Mouse (Mus musculus): ENCODE results near the gene Ndel1. TPM values are rescaled to one million over a fixed set of nuclear protein-coding genes. Genes with fewer than 3 reads are reported as not detected.

Ndel1 gene
- polyA plus RNA-seq, 1 experiment from 2014 or later: 73.5 TPM

- Histone ChIP-seq H3K4me2 (ENCODE audit: low read depth, low read length) (no peak overlapping the region), H3K4me1 (replicated peaks; ENCODE audit: control insufficient read depth, insufficient read depth, low read length) (no peaks in the 10 kb centered on the region), H3K9ac (ENCODE audit: low read length) (no peak overlapping the region), H3K36me3 (ENCODE audit: control insufficient read depth, insufficient read depth, low read length) (no peaks in the 10 kb centered on the region), H3K27ac (ENCODE audit: low read length) (no peak overlapping the region), H3K9me3 (ENCODE audit: control insufficient read depth, low read length) (no peaks in the 10 kb centered on the region), H3K27me3 (ENCODE audit: control insufficient read depth, insufficient read depth, low read depth, low read length) (no peaks in the 10 kb centered on the region), H3K4me3 (ENCODE audit: low read length) (no peak overlapping the region)
- 74% methylated on average over 5 of the region's 5 CpGs for WGBS
- ATAC-seq (ENCODE audit: low read depth): no peak
Measured at GRCm38 (mm10) chr11:68886091-68886490, 14.4 kb upstream of the Ndel1 start.

- no peak for ATAC-seq (ENCODE audit: low read depth)
- H3K4me2 ChIP-seq (ENCODE audit: low read depth, low read length): no peak overlapping the region
- H3K27ac ChIP-seq (ENCODE audit: low read length): no peak overlapping the region
- no peak overlapping the region for H3K4me3 ChIP-seq (ENCODE audit: low read length)
- H3K9me3 ChIP-seq (ENCODE audit: control insufficient read depth, low read length): no peaks in the 10 kb centered on the region
- WGBS: 64% methylated on average over 5 of the region's 5 CpGs
- H3K9ac ChIP-seq (ENCODE audit: low read length): no peak overlapping the region
- no peaks in the 10 kb centered on the region for H3K36me3 ChIP-seq (ENCODE audit: control insufficient read depth, insufficient read depth, low read length)
- no peaks in the 10 kb centered on the region for H3K4me1 ChIP-seq (replicated peaks; ENCODE audit: control insufficient read depth, insufficient read depth, low read length)
- no peaks in the 10 kb centered on the region for H3K27me3 ChIP-seq (ENCODE audit: control insufficient read depth, insufficient read depth, low read depth, low read length)
Measured at GRCm38 (mm10) chr11:68884368-68884767, 12.7 kb upstream of the Ndel1 start.

- Histone ChIP-seq H3K27me3 (ENCODE audit: control insufficient read depth, insufficient read depth, low read depth, low read length) (no peaks in the 10 kb centered on the region), H3K4me2 (ENCODE audit: low read depth, low read length) (no peak overlapping the region), H3K27ac (ENCODE audit: low read length) (no peak overlapping the region), H3K36me3 (ENCODE audit: control insufficient read depth, insufficient read depth, low read length) (no peaks in the 10 kb centered on the region), H3K9ac (ENCODE audit: low read length) (no peak overlapping the region), H3K9me3 (ENCODE audit: control insufficient read depth, low read length) (no peaks in the 10 kb centered on the region), H3K4me3 (ENCODE audit: low read length) (no peak overlapping the region), H3K4me1 (replicated peaks; ENCODE audit: control insufficient read depth, insufficient read depth, low read length) (no peaks in the 10 kb centered on the region)
- no peak for ATAC-seq (ENCODE audit: low read depth)
- WGBS: 82% methylated on average over 2 of the region's 2 CpGs
Measured at GRCm38 (mm10) chr11:68883843-68884242, 12.2 kb upstream of the Ndel1 start.

GRCm38 (mm10) chr11:68882107-68882506 lies 10.4 kb upstream of the Ndel1 start:
- Histone ChIP-seq H3K4me1 (replicated peaks; ENCODE audit: control insufficient read depth, insufficient read depth, low read length) (no peaks in the 10 kb centered on the region), H3K4me2 (ENCODE audit: low read depth, low read length) (no peak overlapping the region), H3K27ac (ENCODE audit: low read length) (no peak overlapping the region), H3K9me3 (ENCODE audit: control insufficient read depth, low read length) (no peaks in the 10 kb centered on the region), H3K4me3 (ENCODE audit: low read length) (no peak overlapping the region), H3K36me3 (ENCODE audit: control insufficient read depth, insufficient read depth, low read length) (no peaks in the 10 kb centered on the region), H3K27me3 (ENCODE audit: control insufficient read depth, insufficient read depth, low read depth, low read length) (no peaks in the 10 kb centered on the region), H3K9ac (ENCODE audit: low read length) (no peak overlapping the region)
- no peak for ATAC-seq (ENCODE audit: low read depth)
- 14% methylated on average over 14 of the region's 14 CpGs for WGBS

GRCm38 (mm10) chr11:68878811-68879210 lies 7.2 kb upstream of the Ndel1 start:
- WGBS: 68% methylated on average over 5 of the region's 5 CpGs
- Histone ChIP-seq H3K27me3 (ENCODE audit: control insufficient read depth, insufficient read depth, low read depth, low read length) (no peaks in the 10 kb centered on the region), H3K4me2 (ENCODE audit: low read depth, low read length) (no peak overlapping the region), H3K27ac (ENCODE audit: low read length) (no peak overlapping the region), H3K36me3 (ENCODE audit: control insufficient read depth, insufficient read depth, low read length) (no peaks in the 10 kb centered on the region), H3K4me1 (replicated peaks; ENCODE audit: control insufficient read depth, insufficient read depth, low read length) (peaks cover 3% of the 10 kb centered on the region; the same call in 1 of the 2 replicates), H3K4me3 (ENCODE audit: low read length) (no peak overlapping the region), H3K9me3 (ENCODE audit: control insufficient read depth, low read length) (no peaks in the 10 kb centered on the region), H3K9ac (ENCODE audit: low read length) (no peak overlapping the region)
- no peak for ATAC-seq (ENCODE audit: low read depth)

GRCm38 (mm10) chr11:68874841-68875240 lies 3.2 kb upstream of the Ndel1 start:
- Histone ChIP-seq H3K4me2 (ENCODE audit: low read depth, low read length) (no peak overlapping the region), H3K36me3 (ENCODE audit: control insufficient read depth, insufficient read depth, low read length) (no peaks in the 10 kb centered on the region), H3K9ac (ENCODE audit: low read length) (no peak overlapping the region), H3K27me3 (ENCODE audit: control insufficient read depth, insufficient read depth, low read depth, low read length) (no peaks in the 10 kb centered on the region), H3K9me3 (ENCODE audit: control insufficient read depth, low read length) (no peaks in the 10 kb centered on the region), H3K27ac (ENCODE audit: low read length) (no peak overlapping the region), H3K4me1 (replicated peaks; ENCODE audit: control insufficient read depth, insufficient read depth, low read length) (peaks cover 10% of the 10 kb centered on the region), H3K4me3 (ENCODE audit: low read length) (no peak overlapping the region)
- no peak for ATAC-seq (ENCODE audit: low read depth)
- WGBS: 2% methylated on average over 2 of the region's 2 CpGs

GRCm38 (mm10) chr11:68871277-68871676 lies 381 bp downstream of the Ndel1 start:
- Histone ChIP-seq H3K27me3 (ENCODE audit: control insufficient read depth, insufficient read depth, low read depth, low read length) (no peaks in the 10 kb centered on the region), H3K4me3 (ENCODE audit: low read length) (no peak overlapping the region), H3K36me3 (ENCODE audit: control insufficient read depth, insufficient read depth, low read length) (no peaks in the 10 kb centered on the region), H3K4me1 (replicated peaks; ENCODE audit: control insufficient read depth, insufficient read depth, low read length) (peaks cover 16% of the 10 kb centered on the region), H3K4me2 (ENCODE audit: low read depth, low read length) (no peak overlapping the region), H3K9me3 (ENCODE audit: control insufficient read depth, low read length) (no peaks in the 10 kb centered on the region), H3K27ac (ENCODE audit: low read length) (peak overlapping the region; percentile 75), H3K9ac (ENCODE audit: low read length) (no peak overlapping the region)
- ATAC-seq (ENCODE audit: low read depth): no peak
- 78% methylated on average over 9 of the region's 9 CpGs for WGBS

- Histone ChIP-seq H3K27me3 (ENCODE audit: control insufficient read depth, insufficient read depth, low read depth, low read length) (no peaks in the 10 kb centered on the region), H3K4me1 (replicated peaks; ENCODE audit: control insufficient read depth, insufficient read depth, low read length) (peaks cover 20% of the 10 kb centered on the region), H3K4me2 (ENCODE audit: low read depth, low read length) (0 out of 2 replicates have a peak overlapping the region, but pooled peaks have one; percentile 17), H3K9ac (ENCODE audit: low read length) (no peak overlapping the region), H3K27ac (ENCODE audit: low read length) (peak overlapping the region; percentile 55), H3K4me3 (ENCODE audit: low read length) (no peak overlapping the region), H3K36me3 (ENCODE audit: control insufficient read depth, insufficient read depth, low read length) (no peaks in the 10 kb centered on the region), H3K9me3 (ENCODE audit: control insufficient read depth, low read length) (no peaks in the 10 kb centered on the region)
- ATAC-seq (ENCODE audit: low read depth): peak; percentile 88
- WGBS: 20% methylated on average over 9 of the region's 9 CpGs
Measured at GRCm38 (mm10) chr11:68864544-68865189, 7.0 kb downstream of the Ndel1 start.

GRCm38 (mm10) chr11:68863631-68864091 lies 8.0 kb downstream of the Ndel1 start:
- Histone ChIP-seq H3K27me3 (ENCODE audit: control insufficient read depth, insufficient read depth, low read depth, low read length) (no peaks in the 10 kb centered on the region), H3K4me2 (ENCODE audit: low read depth, low read length) (no peak overlapping the region), H3K9me3 (ENCODE audit: control insufficient read depth, low read length) (no peaks in the 10 kb centered on the region), H3K36me3 (ENCODE audit: control insufficient read depth, insufficient read depth, low read length) (no peaks in the 10 kb centered on the region), H3K9ac (ENCODE audit: low read length) (no peak overlapping the region), H3K27ac (ENCODE audit: low read length) (peak overlapping the region; percentile 55), H3K4me3 (ENCODE audit: low read length) (no peak overlapping the region), H3K4me1 (replicated peaks; ENCODE audit: control insufficient read depth, insufficient read depth, low read length) (peaks cover 20% of the 10 kb centered on the region)
- no peak for ATAC-seq (ENCODE audit: low read depth)
- 63% methylated on average over 4 of the region's 4 CpGs for WGBS
